Mouse (Mus musculus) testis, postnatal 14 days (tissue): ENCODE measurements around the gene Ulk1.
A peak's percentile ranks its signal among the peaks of the same experiment; 100 is the strongest.
"Not testable (repeated sequence)": the region's sequence is repeated elsewhere in the genome, so short reads cannot be mapped to it uniquely, and the experiment has no call there.

Source experiments
- DNase-seq: peaks from one replicate; pipeline ENCODE4 v3.0.0; 2021; ENCODE audit warnings: low spot score

The Ulk1 gene

GRCm38 (mm10) chr5:110809667-110810325 lies at the start of gene Ulk1:
TSS of gene Ulk1 (minus strand) at chr5:110810097.
- DNase-seq = peak; percentile 100

- peak; percentile 51 for DNase-seq
These were observed 49.2 kb upstream of the Ulk1 start for GRCm38 (mm10) chr5:110859013-110859650.

GRCm38 (mm10) chr5:110857091-110857490 lies 47.2 kb upstream of the Ulk1 start:
- DNase-seq = no peak

GRCm38 (mm10) chr5:110852990-110853389 lies 43.1 kb upstream of the Ulk1 start:
- no peak for DNase-seq

GRCm38 (mm10) chr5:110841046-110841862 lies 31.4 kb upstream of the Ulk1 start:
- no peak for DNase-seq

GRCm38 (mm10) chr5:110840465-110840864 lies 30.6 kb upstream of the Ulk1 start:
- no peak for DNase-seq

- DNase-seq = peak; percentile 99
These were observed 29.9 kb upstream of the Ulk1 start, which contains the start of the genes Hscb and Chek2 for GRCm38 (mm10) chr5:110839678-110840365. TSS of gene Hscb (minus strand) at chr5:110839777. TSS of gene Chek2 (plus strand) at chr5:110839979.

- DNase-seq = no peak
These were observed 29.3 kb upstream of the Ulk1 start for GRCm38 (mm10) chr5:110839038-110839677.

- not testable (repeated sequence) for DNase-seq
These were observed 28.1 kb upstream of the Ulk1 start for GRCm38 (mm10) chr5:110838016-110838415.

GRCm38 (mm10) chr5:110835959-110836358 lies 26.1 kb upstream of the Ulk1 start:
- peak; percentile 30 for DNase-seq

GRCm38 (mm10) chr5:110831036-110831720 lies 21.3 kb upstream of the Ulk1 start:
- no peak for DNase-seq

GRCm38 (mm10) chr5:110827576-110827975 lies 17.7 kb upstream of the Ulk1 start:
- DNase-seq = no peak

GRCm38 (mm10) chr5:110826781-110827495 lies 17.0 kb upstream of the Ulk1 start:
- no peak for DNase-seq

GRCm38 (mm10) chr5:110824421-110824820 lies 14.5 kb upstream of the Ulk1 start:
- no peak for DNase-seq

- DNase-seq = peak; percentile 53
These were observed 853 bp downstream of the Ulk1 start for GRCm38 (mm10) chr5:110808821-110809666.

GRCm38 (mm10) chr5:110808061-110808631 lies 1.8 kb downstream of the Ulk1 start:
- peak; percentile 72 for DNase-seq

GRCm38 (mm10) chr5:110807453-110807852 lies 2.4 kb downstream of the Ulk1 start:
- no peak for DNase-seq

GRCm38 (mm10) chr5:110806676-110807075 lies 3.2 kb downstream of the Ulk1 start:
- DNase-seq = no peak

GRCm38 (mm10) chr5:110806154-110806553 lies 3.7 kb downstream of the Ulk1 start:
- DNase-seq = no peak
